Mouse (Mus musculus): ENCODE results near the gene Spon1. TPM values are rescaled to one million over a fixed set of nuclear protein-coding genes. Genes with fewer than 3 reads are reported as not detected.

Gene Spon1
- total and polyA plus RNA-seq, 2 experiments from 2014 or later, result 20.7 to 21.6 TPM

DNA sequence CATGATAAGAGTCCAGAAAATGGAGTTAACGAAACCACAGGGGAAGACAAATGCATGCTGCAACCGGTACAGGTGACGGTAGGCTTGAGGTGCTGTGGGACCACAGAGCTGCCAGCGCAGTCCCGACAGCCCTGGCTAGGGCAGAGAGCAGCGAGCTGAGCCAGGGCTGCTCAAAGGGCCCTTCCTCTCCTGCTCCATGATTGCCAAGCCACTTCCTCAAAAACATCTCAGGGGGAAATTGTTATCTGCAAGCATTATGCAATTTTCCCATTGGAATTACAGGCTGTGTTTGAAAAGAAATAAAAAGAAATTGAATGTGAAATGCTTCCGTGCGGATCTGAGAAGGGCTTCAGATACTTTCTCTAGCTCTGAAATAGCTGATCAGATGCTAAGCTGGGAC lies 240.7 kb downstream of the Spon1 start:
- 55% methylated on average over 8 of the region's 8 CpGs for WGBS
- ATAC-seq (ENCODE audit: insufficient read depth, low read depth), result no peak

DNA sequence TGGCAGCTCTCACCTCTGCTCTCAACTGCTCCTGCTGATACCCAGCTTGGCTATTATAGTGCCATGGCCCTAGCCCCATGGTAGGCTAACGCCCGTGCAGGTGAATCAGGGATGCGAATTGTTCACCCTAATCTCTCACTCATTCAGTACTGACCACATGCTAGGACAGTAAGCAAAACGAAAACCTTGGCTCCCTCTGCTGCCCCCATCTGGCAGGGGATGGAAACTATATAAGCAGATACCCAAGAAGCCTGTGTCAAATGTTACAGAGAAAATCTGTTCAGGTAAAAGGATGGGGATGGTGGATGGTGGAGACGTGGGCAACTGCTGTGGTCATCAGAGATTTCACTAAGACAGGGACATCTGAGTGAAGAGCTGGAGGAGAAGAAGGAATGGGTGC lies 241.8 kb downstream of the Spon1 start:
- peak; percentile 50 for TF ChIP-seq CTCF (IDR thresholded peaks at IDR 0.05; ENCODE audit: low read depth)
- TF ChIP-seq EP300 (IDR thresholded peaks at IDR 0.05; ENCODE audit: low read depth), result no peak
- no peaks in the 10 kb centered on the region for H3K27me3 ChIP-seq (ENCODE audit: control insufficient read depth, insufficient read depth, low read length)
- DNase-seq (ENCODE audit: low spot score) (no peak), ATAC-seq (ENCODE audit: insufficient read depth, low read depth) (no peak)
- 71% methylated on average over 5 of the region's 5 CpGs for WGBS
- H3K4me3 ChIP-seq (ENCODE audit: low read depth, low read length), result no peak overlapping the region
- H3K27ac ChIP-seq (ENCODE audit: low read depth), result no peak overlapping the region
- no peak overlapping the region for H3K4me2 ChIP-seq (ENCODE audit: low read depth, low read length)
- H3K4me1 ChIP-seq (ENCODE audit: control insufficient read depth, insufficient read depth), result peaks cover 5% of the 10 kb centered on the region; the same call in 1 of the 2 replicates
- no peak overlapping the region for H3K9ac ChIP-seq (replicated peaks; ENCODE audit: low read depth, low read length)
- no peaks in the 10 kb centered on the region for H3K36me3 ChIP-seq (replicated peaks; ENCODE audit: control insufficient read depth, insufficient read depth, low read length)
- no peaks in the 10 kb centered on the region for H3K9me3 ChIP-seq (replicated peaks; ENCODE audit: control insufficient read depth, low read length)

More for the DNA sequence above, 240.7 kb downstream of the Spon1 start:
- no peak overlapping the region for H3K9ac ChIP-seq (replicated peaks; ENCODE audit: low read depth, low read length)
- TF ChIP-seq EP300 (IDR thresholded peaks at IDR 0.05; ENCODE audit: low read depth) (no peak), CTCF (IDR thresholded peaks at IDR 0.05; ENCODE audit: low read depth) (no peak)
- no peaks in the 10 kb centered on the region for H3K9me3 ChIP-seq (replicated peaks; ENCODE audit: control insufficient read depth, low read length)
- no peaks in the 10 kb centered on the region for H3K27me3 ChIP-seq (ENCODE audit: control insufficient read depth, insufficient read depth, low read length)
- no peak for DNase-seq (ENCODE audit: low spot score)
- H3K4me3 ChIP-seq (ENCODE audit: low read depth, low read length), result no peak overlapping the region
- peaks cover 5% of the 10 kb centered on the region; the same call in 1 of the 2 replicates for H3K4me1 ChIP-seq (ENCODE audit: control insufficient read depth, insufficient read depth)
- H3K36me3 ChIP-seq (replicated peaks; ENCODE audit: control insufficient read depth, insufficient read depth, low read length), result no peaks in the 10 kb centered on the region
- H3K27ac ChIP-seq (ENCODE audit: low read depth), result no peak overlapping the region
- no peak overlapping the region for H3K4me2 ChIP-seq (ENCODE audit: low read depth, low read length)

DNA sequence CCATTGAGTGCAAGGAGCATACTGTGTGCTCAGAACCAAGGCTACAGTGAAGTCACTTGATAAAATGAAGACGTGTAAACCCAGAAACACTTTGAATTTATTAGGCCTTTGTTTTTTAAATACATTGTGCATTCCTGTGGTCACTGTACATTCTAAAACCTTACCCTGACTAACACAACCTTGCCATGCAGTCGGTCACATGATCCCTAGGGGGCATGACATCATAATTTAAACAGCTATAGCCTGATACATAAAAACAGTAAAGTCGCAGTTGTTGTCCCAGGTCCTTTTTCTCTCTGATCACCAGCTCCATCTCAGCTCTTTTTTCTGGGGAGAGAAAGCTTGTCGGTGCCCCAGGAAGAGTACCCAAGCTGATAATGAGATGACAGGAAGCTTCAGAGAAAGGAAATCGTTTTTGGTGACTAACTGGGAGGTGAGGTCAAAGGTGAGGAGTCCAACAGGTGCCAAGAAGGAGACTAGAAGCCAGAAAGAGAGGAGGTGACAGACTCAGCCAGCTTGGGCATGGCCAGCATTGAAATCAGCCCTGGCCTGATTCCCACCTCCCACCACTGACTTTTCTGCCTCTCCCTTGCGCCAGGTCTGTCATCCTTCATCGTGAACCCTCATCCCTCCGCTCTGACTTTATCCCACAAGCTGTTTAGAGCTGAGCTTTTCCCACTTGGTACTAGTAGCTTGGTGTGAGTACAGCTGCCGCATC lies 246.1 kb downstream of the Spon1 start:
- ATAC-seq (ENCODE audit: insufficient read depth, low read depth) (no peak), DNase-seq (ENCODE audit: low spot score) (no peak)
- no peak overlapping the region for H3K9ac ChIP-seq (replicated peaks; ENCODE audit: low read depth, low read length)
- no peak overlapping the region for H3K4me3 ChIP-seq (ENCODE audit: low read depth, low read length)
- H3K4me1 ChIP-seq (ENCODE audit: control insufficient read depth, insufficient read depth), result no peaks in the 10 kb centered on the region; the same call in 1 of the 2 replicates
- TF ChIP-seq CTCF (IDR thresholded peaks at IDR 0.05; ENCODE audit: low read depth) (no peak), EP300 (IDR thresholded peaks at IDR 0.05; ENCODE audit: low read depth) (no peak)
- no peaks in the 10 kb centered on the region for H3K36me3 ChIP-seq (replicated peaks; ENCODE audit: control insufficient read depth, insufficient read depth, low read length)
- no peak overlapping the region for H3K4me2 ChIP-seq (ENCODE audit: low read depth, low read length)
- 58% methylated on average over 9 of the region's 9 CpGs for WGBS
- H3K27me3 ChIP-seq (ENCODE audit: control insufficient read depth, insufficient read depth, low read length), result no peaks in the 10 kb centered on the region
- H3K9me3 ChIP-seq (replicated peaks; ENCODE audit: control insufficient read depth, low read length), result no peaks in the 10 kb centered on the region
- no peak overlapping the region for H3K27ac ChIP-seq (ENCODE audit: low read depth)

DNA sequence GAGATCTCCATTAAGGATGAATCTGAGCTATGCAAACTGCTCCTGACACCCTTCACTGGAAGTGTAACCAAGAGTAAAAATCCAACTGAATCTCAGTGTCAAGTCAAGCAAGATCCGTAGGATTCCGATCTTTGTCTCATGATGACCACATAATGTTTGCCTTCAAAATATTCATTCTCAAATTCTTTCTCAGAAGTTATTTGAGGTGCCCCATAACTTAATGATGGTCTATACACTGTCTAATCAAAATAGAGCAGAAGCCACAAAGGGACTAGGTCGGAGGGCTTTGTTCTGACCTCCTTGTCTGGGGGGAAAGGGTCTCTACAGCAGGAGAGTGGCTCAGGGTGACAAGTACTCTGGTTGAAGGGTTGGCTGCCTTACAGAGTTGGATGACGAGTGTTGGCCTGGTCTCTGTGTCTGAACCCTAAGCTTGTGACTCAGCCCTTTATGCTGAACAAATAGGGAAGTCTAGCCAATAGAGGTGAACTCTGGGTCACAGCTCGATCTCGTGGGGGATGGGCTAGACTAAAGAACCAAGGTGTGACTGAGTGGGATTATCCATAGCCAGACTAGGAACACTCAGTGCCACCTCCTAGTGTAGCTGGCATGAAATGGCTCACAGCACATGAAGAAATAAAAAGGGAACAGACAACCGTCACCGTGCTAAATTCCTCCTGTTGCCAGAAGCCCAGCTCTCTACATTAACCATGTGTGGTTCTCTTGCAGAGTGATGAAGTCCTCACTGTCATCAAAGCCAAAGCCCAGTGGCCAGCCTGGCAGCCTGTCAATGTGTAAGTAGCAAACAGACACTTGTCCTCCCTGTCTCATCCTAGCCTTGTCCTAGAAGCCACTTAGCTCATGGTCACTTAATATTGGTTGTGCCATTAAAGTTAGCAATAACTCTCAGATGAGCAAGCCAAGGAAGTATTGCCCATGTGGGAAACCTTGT lies 250.5 kb downstream of the Spon1 start:
- Histone ChIP-seq H3K27ac (ENCODE audit: low read depth) (no peak overlapping the region), H3K27me3 (ENCODE audit: control insufficient read depth, insufficient read depth, low read length) (no peaks in the 10 kb centered on the region), H3K36me3 (replicated peaks; ENCODE audit: control insufficient read depth, insufficient read depth, low read length) (no peaks in the 10 kb centered on the region), H3K9ac (replicated peaks; ENCODE audit: low read depth, low read length) (no peak overlapping the region), H3K4me1 (ENCODE audit: control insufficient read depth, insufficient read depth) (no peaks in the 10 kb centered on the region; the same call in 1 of the 2 replicates), H3K4me2 (ENCODE audit: low read depth, low read length) (no peak overlapping the region), H3K4me3 (ENCODE audit: low read depth, low read length) (no peak overlapping the region), H3K9me3 (replicated peaks; ENCODE audit: control insufficient read depth, low read length) (no peaks in the 10 kb centered on the region)
- TF ChIP-seq EP300 (IDR thresholded peaks at IDR 0.05; ENCODE audit: low read depth) (no peak), CTCF (IDR thresholded peaks at IDR 0.05; ENCODE audit: low read depth) (no peak)
- ATAC-seq (ENCODE audit: insufficient read depth, low read depth), result no peak
- 56% methylated on average over 8 of the region's 8 CpGs for WGBS
- DNase-seq (ENCODE audit: low spot score), result no peak

DNA sequence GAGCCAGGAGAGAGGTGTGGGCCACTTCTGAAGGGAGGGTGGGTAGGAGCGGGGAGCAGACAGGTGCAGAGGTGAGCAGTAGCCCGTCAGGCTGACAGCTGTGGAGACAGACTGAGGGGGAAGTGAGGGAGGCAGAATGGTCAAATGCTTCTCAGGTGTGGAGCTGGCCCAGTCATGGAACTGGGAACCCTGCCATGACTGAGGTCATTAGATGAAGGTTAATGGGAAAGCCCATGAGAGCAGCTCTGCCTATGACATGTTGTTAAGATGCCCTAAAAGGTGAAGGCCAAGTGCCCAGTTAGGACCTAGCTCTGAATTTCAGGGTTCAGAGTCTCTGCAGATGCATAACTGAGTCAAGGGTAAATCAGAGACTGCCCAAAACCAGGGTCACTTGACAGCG lies 253.1 kb downstream of the Spon1 start:
- H3K4me1 ChIP-seq (ENCODE audit: control insufficient read depth, insufficient read depth), result no peaks in the 10 kb centered on the region; the same call in 1 of the 2 replicates

More for the DNA sequence above, 253.1 kb downstream of the Spon1 start:
- Histone ChIP-seq H3K9ac (replicated peaks; ENCODE audit: low read depth, low read length) (no peak overlapping the region), H3K9me3 (replicated peaks; ENCODE audit: control insufficient read depth, low read length) (no peaks in the 10 kb centered on the region), H3K27me3 (ENCODE audit: control insufficient read depth, insufficient read depth, low read length) (no peaks in the 10 kb centered on the region), H3K4me3 (ENCODE audit: low read depth, low read length) (no peak overlapping the region), H3K27ac (ENCODE audit: low read depth) (no peak overlapping the region), H3K4me2 (ENCODE audit: low read depth, low read length) (no peak overlapping the region), H3K36me3 (replicated peaks; ENCODE audit: control insufficient read depth, insufficient read depth, low read length) (no peaks in the 10 kb centered on the region)
- no peak for DNase-seq (ENCODE audit: low spot score)
- 69% methylated on average over 3 of the region's 3 CpGs for WGBS
- no peak for TF ChIP-seq EP300 (IDR thresholded peaks at IDR 0.05; ENCODE audit: low read depth)
- TF ChIP-seq CTCF (IDR thresholded peaks at IDR 0.05; ENCODE audit: low read depth), result no peak
- no peak for ATAC-seq (ENCODE audit: insufficient read depth, low read depth)
